ENCODE assay signal across 14 mouse cellular contexts in genomic region chr1:78190386-78191111, GRCm38 (mm10). TPM values are rescaled to one million over a fixed set of nuclear protein-coding genes. Genes with fewer than 3 reads are reported as not detected.
A peak's percentile ranks its signal among the peaks of the same experiment; 100 is the strongest.
DNase-seq lines count a peak whose midpoint lies in the region; ATAC-seq lines count a peak whose summit lies in the region.
"Had no signal": no experiment of that assay in that cellular context is flagged by ENCODE, and none has a peak within 500 bp of the region (broad histone marks: within the 10 kb centered on the region; RNA-seq: fewer than 3 reads in every experiment).

No protein-coding gene starts in this region.

- H3K4me1 ChIP-seq in embryonic facial prominence, embryonic 11.5 days (ENCODE audit: control insufficient read depth, insufficient read depth, low read length) = no peaks in the 10 kb centered on the region
- H3K4me1 ChIP-seq in hindbrain, embryonic 14.5 days (replicated peaks; ENCODE audit: control insufficient read depth, insufficient read depth, low read length) = no peaks in the 10 kb centered on the region; the same call in 1 of the 2 replicates
- H3K4me1 ChIP-seq in midbrain, embryonic 15.5 days = peaks cover 12% of the 10 kb centered on the region
- H3K4me1 ChIP-seq in heart, embryonic 11.5 days (ENCODE audit: control insufficient read depth, insufficient read depth, low read length) = 0 out of 2 replicates have a peak, but pooled peaks cover 2% of the 10 kb centered on the region

- H3K9me3 ChIP-seq in embryonic facial prominence, embryonic 11.5 days (replicated peaks; ENCODE audit: control insufficient read depth, low read length) = no peaks in the 10 kb centered on the region
- no peaks in the 10 kb centered on the region for H3K9me3 ChIP-seq in hindbrain, embryonic 14.5 days (ENCODE audit: control insufficient read depth, low read length)
- no peaks in the 10 kb centered on the region for H3K9me3 ChIP-seq in midbrain, embryonic 15.5 days
- H3K9me3 ChIP-seq in heart, embryonic 11.5 days (replicated peaks; ENCODE audit: control insufficient read depth, low read length) = no peaks in the 10 kb centered on the region

- H3K4me2 ChIP-seq in embryonic facial prominence, embryonic 11.5 days (ENCODE audit: low read depth, low read length) = peak overlapping the region; percentile 8; the same call in 1 of the 2 replicates
- peak overlapping the region; percentile 71 for H3K4me2 ChIP-seq in hindbrain, embryonic 14.5 days (replicated peaks)
- peak overlapping the region; percentile 60; the same call in 1 of the 2 replicates for H3K4me2 ChIP-seq in midbrain, embryonic 15.5 days
- no peak overlapping the region for H3K4me2 ChIP-seq in heart, embryonic 11.5 days

- no peak for ATAC-seq in embryonic facial prominence, embryonic 11.5 days (replicated peaks; ENCODE audit: insufficient number of reproducible peaks, low FRiP score, low TSS enrichment, low read depth)
- peak; percentile 52 for ATAC-seq in hindbrain, embryonic 14.5 days (ENCODE audit: low FRiP score)
- 0 out of 2 replicates have a peak, but pooled peaks have one; percentile 49 for ATAC-seq in midbrain, embryonic 15.5 days (replicated peaks)
- no peak for ATAC-seq in cerebellum, adult (ENCODE audit: insufficient number of reproducible peaks, low FRiP score, low TSS enrichment)
- no peak for ATAC-seq in heart, embryonic 11.5 days (replicated peaks; ENCODE audit: insufficient number of reproducible peaks, low FRiP score, low TSS enrichment)

- 0 out of 2 replicates have a peak overlapping the region, but pooled peaks have one; percentile 9 for H3K4me3 ChIP-seq in embryonic facial prominence, embryonic 11.5 days (ENCODE audit: low read depth, low read length)
- H3K4me3 ChIP-seq in hindbrain, embryonic 14.5 days (replicated peaks; ENCODE audit: low read length) = peak overlapping the region; percentile 38
- no peak overlapping the region for H3K4me3 ChIP-seq in midbrain, embryonic 15.5 days
- H3K4me3 ChIP-seq in heart, embryonic 11.5 days (ENCODE audit: low read depth, low read length) = no peak overlapping the region

- 8% methylated on average over 12 of the region's 12 CpGs for WGBS in embryonic facial prominence, embryonic 11.5 days
- WGBS in hindbrain, embryonic 14.5 days = 6% methylated on average over 12 of the region's 12 CpGs
- 2% methylated on average over 12 of the region's 12 CpGs for WGBS in midbrain, embryonic 15.5 days
- 7% methylated on average over 12 of the region's 12 CpGs for WGBS in heart, embryonic 11.5 days (ENCODE audit: insufficient replicate concordance)

- H3K27ac ChIP-seq in embryonic facial prominence, embryonic 11.5 days (replicated peaks; ENCODE audit: low read depth, low read length) = peak overlapping the region; percentile 74
- peak overlapping the region; percentile 87 for H3K27ac ChIP-seq in hindbrain, embryonic 14.5 days
- H3K27ac ChIP-seq in midbrain, embryonic 15.5 days = peak overlapping the region; percentile 78
- no peak overlapping the region for H3K27ac ChIP-seq in heart, embryonic 11.5 days (ENCODE audit: low read depth, low read length)

- peaks cover 29% of the 10 kb centered on the region for H3K27me3 ChIP-seq in embryonic facial prominence, embryonic 11.5 days (ENCODE audit: control insufficient read depth, insufficient read depth, low read length)
- peaks cover 70% of the 10 kb centered on the region for H3K27me3 ChIP-seq in hindbrain, embryonic 14.5 days (ENCODE audit: control insufficient read depth, insufficient read depth, low read length)
- H3K27me3 ChIP-seq in midbrain, embryonic 15.5 days (replicated peaks) = peaks cover 41% of the 10 kb centered on the region
- H3K27me3 ChIP-seq in heart, embryonic 11.5 days (ENCODE audit: control insufficient read depth, insufficient read depth, low read length) = peaks cover 91% of the 10 kb centered on the region

- peak; percentile 22 for DNase-seq in ZHBTc4 (ENCODE audit: low read depth, low spot score)
- DNase-seq in embryonic facial prominence, embryonic 11.5 days (ENCODE audit: low spot score) = peak; percentile 60
- DNase-seq in hindbrain, embryonic 14.5 days (ENCODE audit: low spot score) = no peak
- DNase-seq in thymus, adult 18-20 months = no peak
- DNase-seq in adrenal gland, adult 8-10 months = no peak
- DNase-seq: kidney, postnatal 10 days; layer of hippocampus, postnatal 36 days; lung, postnatal 4 days; right cerebral cortex, postnatal 4 days had no signal

- H3K36me3 ChIP-seq in embryonic facial prominence, embryonic 11.5 days (replicated peaks; ENCODE audit: control insufficient read depth, insufficient read depth, low read depth, low read length) = no peaks in the 10 kb centered on the region
- no peaks in the 10 kb centered on the region for H3K36me3 ChIP-seq in hindbrain, embryonic 14.5 days (replicated peaks; ENCODE audit: control insufficient read depth, insufficient read depth)
- no peaks in the 10 kb centered on the region for H3K36me3 ChIP-seq in midbrain, embryonic 15.5 days (replicated peaks)
- H3K36me3 ChIP-seq in heart, embryonic 11.5 days (ENCODE audit: control insufficient read depth, insufficient read depth, low read length) = no peaks in the 10 kb centered on the region

- H3K9ac ChIP-seq in embryonic facial prominence, embryonic 11.5 days (replicated peaks; ENCODE audit: low read length) = peak overlapping the region; percentile 54
- H3K9ac ChIP-seq in hindbrain, embryonic 14.5 days = peak overlapping the region; percentile 63
- H3K9ac ChIP-seq in midbrain, embryonic 15.5 days = peak overlapping the region; percentile 32; the same call in 1 of the 2 replicates
- no peak overlapping the region for H3K9ac ChIP-seq in heart, embryonic 11.5 days (ENCODE audit: low read depth, low read length)

RNA-seq across cellular contexts. Expression of gene Pax3, which starts 6.4 kb away (rescaled TPM):
- 16.2 and 17.3 TPM in 2 replicates for polyA plus RNA-seq in embryonic facial prominence, embryonic 11.5 days (2014; fragmentation: Nextera tagmentation; extraction: Ambion mirVana)
- polyA plus RNA-seq in hindbrain, embryonic 14.5 days (2014; fragmentation: Nextera tagmentation; extraction: Ambion mirVana) = 7.9 and 8.2 TPM in 2 replicates
- polyA plus RNA-seq in midbrain, embryonic 15.5 days (2015; fragmentation: Nextera tagmentation; extraction: Ambion mirVana) = 11.4 and 14.4 TPM in 2 replicates
- 0.19 and 0.24 TPM in 2 replicates for polyA plus RNA-seq in heart, embryonic 11.5 days (2014; fragmentation: Nextera tagmentation; extraction: Ambion mirVana)
- total RNA-seq in adrenal gland, adult 8-10 months (2022) = not detected
- total RNA-seq: layer of hippocampus, postnatal 36 days; liver, adult 2 months had no signal
- polyA plus RNA-seq: intestine, embryonic 14.5 days; liver, adult 2 months had no signal

Comparison
In these comparisons a context has a peak if more than half of its experiments do, and no peak if none do; other contexts are left out.
1. DNase-seq: peak in ZHBTc4 (single experiment) and embryonic facial prominence, embryonic 11.5 days (single experiment); none in hindbrain, embryonic 14.5 days (single experiment), thymus, adult 18-20 months (0 of 2) and adrenal gland, adult 8-10 months (single experiment).
2. ATAC-seq: peak in hindbrain, embryonic 14.5 days (single experiment) and midbrain, embryonic 15.5 days (single experiment); none in embryonic facial prominence, embryonic 11.5 days (single experiment), cerebellum, adult (single experiment) and heart, embryonic 11.5 days (single experiment).
3. H3K4me3 ChIP-seq: peak in embryonic facial prominence, embryonic 11.5 days (single experiment) and hindbrain, embryonic 14.5 days (single experiment); none in midbrain, embryonic 15.5 days (single experiment) and heart, embryonic 11.5 days (single experiment).